Mouse (Mus musculus) cortical plate, adult 2 months (tissue): ENCODE measurements around the gene Aldh3b1.

Experiments used
- CTCF ChIP-seq: fragments of 200-500 bp; IDR thresholded peaks from 2 replicates; pipeline ENCODE4 v1.5.1; 2011; ENCODE audit warnings: mild to moderate bottlenecking, control low read depth, low read length; ENCODE audit not compliant: insufficient read depth; ENCODE audit errors: extremely low read depth
- POLR2A ChIP-seq: fragments of 200-500 bp; IDR thresholded peaks from 2 replicates; pipeline ENCODE4 v1.6.1; 2011; ENCODE audit warnings: mild to moderate bottlenecking, low read length, control low read depth; ENCODE audit not compliant: insufficient read depth; ENCODE audit errors: extremely low read depth

GRCm38 (mm10) chr19:3872373-3872772 lies 57.2 kb downstream of the Aldh3b1 start:
- no peak for TF ChIP-seq POLR2A
- TF ChIP-seq CTCF, result no peak
